Mouse (Mus musculus): ENCODE data around the gene Slc8b1. TPM values are rescaled to one million over a fixed set of nuclear protein-coding genes. Genes with fewer than 3 reads are reported as not detected.
A peak's percentile ranks its signal among the peaks of the same experiment; 100 is the strongest.

The Slc8b1 gene
- total RNA-seq, 1 experiment: 20.5 TPM

- no peak overlapping the region for H3K27ac ChIP-seq (ENCODE audit: insufficient read depth, low read depth, low read length, poor library complexity, severe bottlenecking)
- H3K4me3 ChIP-seq (ENCODE audit: insufficient read depth in 1 of 2, low read depth in 1 of 2, low read length in 2 of 2, poor library complexity in 1 of 2, severe bottlenecking in 1 of 2): no peak overlapping the region
- no peaks in the 10 kb centered on the region for H3K9me3 ChIP-seq (ENCODE audit: control insufficient read depth, insufficient read depth, low read depth, low read length)
- no peak for DNase-seq (ENCODE audit: low read depth, low spot score)
- H3K9ac ChIP-seq (ENCODE audit: insufficient read depth, low read depth, low read length, poor library complexity, severe bottlenecking): no peak overlapping the region
- H3K4me1 ChIP-seq (ENCODE audit: control insufficient read depth in 2 of 2, insufficient read depth in 2 of 2, low read length in 2 of 2, poor library complexity in 1 of 2): peaks cover 2% of the 10 kb centered on the region in 2 experiments; a peak in 2 of 4 replicates
- TF ChIP-seq CHD2 (IDR thresholded peaks at IDR 0.05; ENCODE audit: low read depth, low read length) (no peak), MAFK (IDR thresholded peaks at IDR 0.05; ENCODE audit: insufficient read depth, low read depth, low read length) (peak; percentile 97)
- in situ Hi-C loops (cut with MboI; ENCODE audit: low sequenced_read_pairs in 2 of 2, unreplicated experiment in 2 of 2): no loop called here
- no peaks in the 10 kb centered on the region for H3K36me3 ChIP-seq (ENCODE audit: control insufficient read depth, insufficient read depth, low read length, poor library complexity, severe bottlenecking)
Observed at GRCm38 (mm10) chr5:120477993-120478392, 33.0 kb upstream of the Slc8b1 start.

DNA sequence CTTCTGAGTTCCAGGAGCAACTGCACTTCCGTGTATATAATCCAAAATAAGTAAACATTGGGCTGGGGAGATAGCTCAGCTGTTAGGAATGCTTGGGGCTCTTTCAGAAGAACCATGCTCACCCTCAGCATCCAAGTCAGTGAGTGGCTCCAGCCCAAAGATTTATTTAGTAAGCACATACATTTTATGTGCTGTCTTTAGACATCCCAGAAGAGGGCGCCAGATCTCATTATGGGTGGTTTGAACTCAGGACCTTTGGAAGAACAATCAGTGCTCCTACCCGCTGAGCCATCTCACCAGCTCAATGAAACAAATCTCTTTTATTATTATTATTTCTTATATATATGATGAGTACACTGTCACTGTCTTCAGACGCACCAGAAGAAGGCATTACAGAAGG, 31.4 kb upstream of the Slc8b1 start:
- TF ChIP-seq ZNF384 (IDR thresholded peaks at IDR 0.05; ENCODE audit: low read depth, low read length) (no peak), HCFC1 (IDR thresholded peaks at IDR 0.05; ENCODE audit: borderline replicate concordance, insufficient read depth, low read length) (no peak), CHD2 (IDR thresholded peaks at IDR 0.05; ENCODE audit: low read depth, low read length) (no peak), ZC3H11A (IDR thresholded peaks at IDR 0.05; ENCODE audit: borderline replicate concordance, low read depth, low read length) (no peak), MAFK (IDR thresholded peaks at IDR 0.05; ENCODE audit: insufficient read depth, low read depth, low read length) (no peak)
- DNase-seq (ENCODE audit: low read depth, low spot score): no peak
- H3K4me1 ChIP-seq (ENCODE audit: control insufficient read depth in 2 of 2, insufficient read depth in 2 of 2, low read length in 2 of 2, poor library complexity in 1 of 2): peaks cover under 1 to 4% of the 10 kb centered on the region in 2 experiments; a peak in 2 of 4 replicates
- H3K4me3 ChIP-seq (ENCODE audit: insufficient read depth in 1 of 2, low read depth in 1 of 2, low read length in 2 of 2, poor library complexity in 1 of 2, severe bottlenecking in 1 of 2): no peak overlapping the region
- no peak overlapping the region for H3K9ac ChIP-seq (ENCODE audit: insufficient read depth, low read depth, low read length, poor library complexity, severe bottlenecking)
- no peaks in the 10 kb centered on the region for H3K9me3 ChIP-seq (ENCODE audit: control insufficient read depth, insufficient read depth, low read depth, low read length)
- in situ Hi-C loops (cut with MboI; ENCODE audit: low sequenced_read_pairs in 2 of 2, unreplicated experiment in 2 of 2): no loop called here
- H3K27ac ChIP-seq (ENCODE audit: insufficient read depth, low read depth, low read length, poor library complexity, severe bottlenecking): no peak overlapping the region
- H3K36me3 ChIP-seq (ENCODE audit: control insufficient read depth, insufficient read depth, low read length, poor library complexity, severe bottlenecking): 0 out of 2 replicates have a peak, but pooled peaks cover 3% of the 10 kb centered on the region

GRCm38 (mm10) chr5:120481205-120481604, 29.8 kb upstream of the Slc8b1 start:
- Histone ChIP-seq H3K4me3 (ENCODE audit: insufficient read depth in 1 of 2, low read depth in 1 of 2, low read length in 2 of 2, poor library complexity in 1 of 2, severe bottlenecking in 1 of 2) (no peak overlapping the region), H3K36me3 (ENCODE audit: control insufficient read depth, insufficient read depth, low read length, poor library complexity, severe bottlenecking) (peaks cover 15% of the 10 kb centered on the region), H3K4me1 (ENCODE audit: control insufficient read depth in 2 of 2, insufficient read depth in 2 of 2, low read length in 2 of 2, poor library complexity in 1 of 2) (peaks cover 0 to 4% of the 10 kb centered on the region in 2 experiments; a peak in 1 of 4 replicates), H3K27ac (ENCODE audit: insufficient read depth, low read depth, low read length, poor library complexity, severe bottlenecking) (no peak overlapping the region), H3K9me3 (ENCODE audit: control insufficient read depth, insufficient read depth, low read depth, low read length) (no peaks in the 10 kb centered on the region), H3K9ac (ENCODE audit: insufficient read depth, low read depth, low read length, poor library complexity, severe bottlenecking) (no peak overlapping the region)
- in situ Hi-C loops (cut with MboI; ENCODE audit: low sequenced_read_pairs in 2 of 2, unreplicated experiment in 2 of 2): no loop called here
- DNase-seq (ENCODE audit: low read depth, low spot score): no peak
- TF ChIP-seq ZNF384 (IDR thresholded peaks at IDR 0.05; ENCODE audit: low read depth, low read length) (no peak), MAFK (IDR thresholded peaks at IDR 0.05; ENCODE audit: insufficient read depth, low read depth, low read length) (peak; percentile 62)

GRCm38 (mm10) chr5:120483399-120483798, 27.6 kb upstream of the Slc8b1 start:
- peaks cover 0 to 4% of the 10 kb centered on the region in 2 experiments; a peak in 1 of 4 replicates for H3K4me1 ChIP-seq (ENCODE audit: control insufficient read depth in 2 of 2, insufficient read depth in 2 of 2, low read length in 2 of 2, poor library complexity in 1 of 2)
- no peaks in the 10 kb centered on the region for H3K9me3 ChIP-seq (ENCODE audit: control insufficient read depth, insufficient read depth, low read depth, low read length)
- no peak overlapping the region for H3K9ac ChIP-seq (ENCODE audit: insufficient read depth, low read depth, low read length, poor library complexity, severe bottlenecking)
- no peak overlapping the region for H3K4me3 ChIP-seq (ENCODE audit: insufficient read depth in 1 of 2, low read depth in 1 of 2, low read length in 2 of 2, poor library complexity in 1 of 2, severe bottlenecking in 1 of 2)
- in situ Hi-C loops (cut with MboI; ENCODE audit: low sequenced_read_pairs in 2 of 2, unreplicated experiment in 2 of 2): no loop called here
- peaks cover 29% of the 10 kb centered on the region for H3K36me3 ChIP-seq (ENCODE audit: control insufficient read depth, insufficient read depth, low read length, poor library complexity, severe bottlenecking)
- DNase-seq (ENCODE audit: low read depth, low spot score): no peak
- no peak overlapping the region for H3K27ac ChIP-seq (ENCODE audit: insufficient read depth, low read depth, low read length, poor library complexity, severe bottlenecking)
- TF ChIP-seq ZNF384 (IDR thresholded peaks at IDR 0.05; ENCODE audit: low read depth, low read length) (no peak), ZC3H11A (IDR thresholded peaks at IDR 0.05; ENCODE audit: borderline replicate concordance, low read depth, low read length) (no peak), CHD2 (IDR thresholded peaks at IDR 0.05; ENCODE audit: low read depth, low read length) (no peak), MAFK (IDR thresholded peaks at IDR 0.05; ENCODE audit: insufficient read depth, low read depth, low read length) (no peak), HCFC1 (IDR thresholded peaks at IDR 0.05; ENCODE audit: borderline replicate concordance, insufficient read depth, low read length) (no peak)

- H3K9ac ChIP-seq (ENCODE audit: insufficient read depth, low read depth, low read length, poor library complexity, severe bottlenecking): no peak overlapping the region
- peaks cover 30% of the 10 kb centered on the region for H3K36me3 ChIP-seq (ENCODE audit: control insufficient read depth, insufficient read depth, low read length, poor library complexity, severe bottlenecking)
- peaks cover 0 to 18% of the 10 kb centered on the region in 2 experiments; a peak in 2 of 4 replicates for H3K4me1 ChIP-seq (ENCODE audit: control insufficient read depth in 2 of 2, insufficient read depth in 2 of 2, low read length in 2 of 2, poor library complexity in 1 of 2)
- in situ Hi-C loops (cut with MboI; ENCODE audit: low sequenced_read_pairs in 2 of 2, unreplicated experiment in 2 of 2): no loop called here
- H3K27ac ChIP-seq (ENCODE audit: insufficient read depth, low read depth, low read length, poor library complexity, severe bottlenecking): no peak overlapping the region
- no peak for DNase-seq (ENCODE audit: low read depth, low spot score)
- no peak overlapping the region for H3K4me3 ChIP-seq (ENCODE audit: insufficient read depth in 1 of 2, low read depth in 1 of 2, low read length in 2 of 2, poor library complexity in 1 of 2, severe bottlenecking in 1 of 2)
- no peaks in the 10 kb centered on the region for H3K9me3 ChIP-seq (ENCODE audit: control insufficient read depth, insufficient read depth, low read depth, low read length)
- no peak for TF ChIP-seq HCFC1 (IDR thresholded peaks at IDR 0.05; ENCODE audit: borderline replicate concordance, insufficient read depth, low read length)
- TF ChIP-seq ZNF384 (IDR thresholded peaks at IDR 0.05; ENCODE audit: low read depth, low read length): no peak
- TF ChIP-seq ZC3H11A (IDR thresholded peaks at IDR 0.05; ENCODE audit: borderline replicate concordance, low read depth, low read length): no peak
- no peak for TF ChIP-seq CHD2 (IDR thresholded peaks at IDR 0.05; ENCODE audit: low read depth, low read length)
- no peak for TF ChIP-seq MAFK (IDR thresholded peaks at IDR 0.05; ENCODE audit: insufficient read depth, low read depth, low read length)
Observed at GRCm38 (mm10) chr5:120487844-120488243, 23.1 kb upstream of the Slc8b1 start.
